Mouse (Mus musculus) spleen, adult 2 months (tissue): ENCODE measurements around the gene Wfdc17. TPM values are rescaled to one million over a fixed set of nuclear protein-coding genes. Genes with fewer than 3 reads are reported as not detected.
A peak's percentile ranks its signal among the peaks of the same experiment; 100 is the strongest.

Source experiments
- DNase-seq, 2 experiments: peaks; one replicate each; pipeline versions ENCODE4 v3.0.0 to v3.0.0-alpha.2; 2012 to 2021; ENCODE audit warnings: low spot score in 2 of 2, low read depth in 1 of 2
- H3K27ac ChIP-seq: fragments of 200-500 bp; 2 replicates; pipeline ENCODE4 v1.5.1; 2012; ENCODE audit warnings: low read length, inconsistent platforms; ENCODE audit not compliant: insufficient read depth
- H3K27me3 ChIP-seq: fragments of 200-500 bp; 2 replicates; pipeline ENCODE4 v1.6.1; 2012; ENCODE audit warnings: mild to moderate bottlenecking, moderate library complexity, low read length, inconsistent platforms; ENCODE audit not compliant: control insufficient read depth, insufficient read depth
- H3K36me3 ChIP-seq: fragments of 200-500 bp; 2 replicates; pipeline ENCODE4 v1.6.1; 2012; ENCODE audit warnings: mild to moderate bottlenecking, low read length, inconsistent platforms; ENCODE audit not compliant: control insufficient read depth, insufficient read depth
- H3K4me1 ChIP-seq: fragments of 200-500 bp; 2 replicates; pipeline ENCODE4 v1.6.1; 2011; ENCODE audit warnings: inconsistent platforms; ENCODE audit not compliant: control insufficient read depth, insufficient read depth, insufficient read length
- H3K4me3 ChIP-seq: fragments of 200-500 bp; 2 replicates; pipeline ENCODE4 v1.5.1; 2011; ENCODE audit warnings: mild to moderate bottlenecking, inconsistent platforms; ENCODE audit not compliant: insufficient read depth, insufficient read length; ENCODE audit errors: extremely low read depth
- CTCF ChIP-seq: fragments of 200-500 bp; IDR thresholded peaks from 2 replicates; pipeline ENCODE4 v1.5.1; 2011; ENCODE audit warnings: mild to moderate bottlenecking, inconsistent platforms; ENCODE audit not compliant: insufficient read depth, insufficient read length, insufficient replicate concordance; ENCODE audit errors: extremely low read depth
- POLR2A ChIP-seq: fragments of 200-500 bp; IDR thresholded peaks from 2 replicates; pipeline ENCODE4 v1.6.1; 2011; ENCODE audit warnings: low read depth, low read length, inconsistent platforms
- WGBS: fragments of 180-500 bp; shearing (Covaris S2); methylation state at CpG from one replicate; pipeline ENCODE4 v1.1.7; 2018; 5-methylcytosine and 5-hydroxymethylcytosine counted together
- polyA plus RNA-seq: library from polyadenylated mRNA; depleted of rRNA; stranded (reverse); fragments of >200 nt; gene quantifications from 2 replicates; pipeline ENCODE4 v1.2.3, GENCODE M21; 2012; rRNA removed

Wfdc17 gene
- polyA plus RNA-seq, 1 experiment, result 4.8 TPM

DNA sequence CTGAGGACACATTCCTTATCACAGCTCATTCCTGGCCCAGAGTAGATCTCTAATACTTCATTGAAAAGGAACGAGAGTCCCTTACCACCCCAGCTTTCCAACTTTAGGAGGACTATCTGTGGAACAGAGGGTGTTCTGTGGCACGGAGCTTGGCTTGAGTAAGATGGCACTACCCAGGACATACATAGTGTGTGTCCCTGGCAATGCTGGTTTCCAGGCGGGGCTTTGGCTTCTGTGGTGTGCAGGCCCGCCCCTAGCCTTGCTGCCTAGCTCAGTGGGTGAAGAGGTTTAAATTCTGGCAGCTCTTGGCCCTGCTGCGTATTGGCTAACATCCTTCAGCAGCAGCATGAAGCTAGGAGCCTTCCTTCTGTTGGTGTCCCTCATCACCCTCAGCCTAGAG lies 42.9 kb downstream of the Wfdc17 start, which contains the start of gene Wfdc21:
Wfdc21 (plus strand) TSS at position 260 of the 400 bp plus-strand sequence.
- Histone ChIP-seq H3K4me1 (peaks cover 40% of the 10 kb centered on the region), H3K27me3 (no peaks in the 10 kb centered on the region), H3K27ac (peak within 1 kb of the TSS; percentile 80), H3K4me3 (no peak within 1 kb of the TSS), H3K36me3 (no peaks in the 10 kb centered on the region)
- TF ChIP-seq CTCF, result no peak
- no peak for TF ChIP-seq POLR2A
- 76% methylated on average over 5 of the region's 5 CpGs for WGBS
- no peak for DNase-seq

DNA sequence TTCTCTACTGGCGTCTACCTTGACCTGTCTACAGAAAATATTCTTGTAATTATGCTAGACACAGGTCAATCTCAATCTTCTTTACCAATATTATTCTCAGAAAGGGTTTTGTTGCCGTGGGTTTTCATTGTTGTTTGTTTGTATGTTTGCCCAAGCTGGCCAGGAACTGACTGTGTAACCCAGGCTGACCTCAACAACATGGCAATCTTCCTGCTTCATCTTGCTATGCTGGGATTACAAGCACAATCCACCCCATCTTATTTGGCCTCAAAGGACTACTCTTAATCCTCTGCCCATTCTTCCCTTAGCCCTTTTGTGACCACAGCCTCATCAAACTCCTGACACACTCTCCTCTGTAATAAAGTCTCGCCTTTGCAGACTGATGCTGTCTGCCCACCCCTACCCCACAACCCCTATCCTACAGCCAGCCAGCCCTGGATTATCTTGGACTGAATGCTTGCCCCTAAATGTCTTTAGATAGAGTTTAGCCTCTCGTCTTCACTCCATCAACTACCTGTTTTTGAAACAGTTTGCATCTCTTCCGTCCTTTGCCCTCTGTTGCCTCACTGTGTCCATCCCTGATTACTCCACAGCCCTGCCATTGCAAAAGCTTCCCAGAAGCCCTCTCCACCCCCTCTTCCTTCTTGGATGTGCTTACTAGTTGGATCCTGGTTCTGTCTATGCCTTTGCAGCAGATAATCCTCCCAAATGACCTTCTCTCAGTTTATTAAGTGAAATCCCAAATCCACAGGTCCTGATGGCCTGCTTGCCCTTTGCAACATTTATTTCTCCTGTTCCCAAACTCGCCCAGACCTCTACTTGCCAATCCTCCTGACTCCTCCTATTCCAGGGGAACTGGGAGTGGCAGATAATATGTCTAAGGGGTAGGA lies 43.8 kb downstream of the Wfdc17 start:
- H3K4me3 ChIP-seq, result no peak overlapping the region

DNA sequence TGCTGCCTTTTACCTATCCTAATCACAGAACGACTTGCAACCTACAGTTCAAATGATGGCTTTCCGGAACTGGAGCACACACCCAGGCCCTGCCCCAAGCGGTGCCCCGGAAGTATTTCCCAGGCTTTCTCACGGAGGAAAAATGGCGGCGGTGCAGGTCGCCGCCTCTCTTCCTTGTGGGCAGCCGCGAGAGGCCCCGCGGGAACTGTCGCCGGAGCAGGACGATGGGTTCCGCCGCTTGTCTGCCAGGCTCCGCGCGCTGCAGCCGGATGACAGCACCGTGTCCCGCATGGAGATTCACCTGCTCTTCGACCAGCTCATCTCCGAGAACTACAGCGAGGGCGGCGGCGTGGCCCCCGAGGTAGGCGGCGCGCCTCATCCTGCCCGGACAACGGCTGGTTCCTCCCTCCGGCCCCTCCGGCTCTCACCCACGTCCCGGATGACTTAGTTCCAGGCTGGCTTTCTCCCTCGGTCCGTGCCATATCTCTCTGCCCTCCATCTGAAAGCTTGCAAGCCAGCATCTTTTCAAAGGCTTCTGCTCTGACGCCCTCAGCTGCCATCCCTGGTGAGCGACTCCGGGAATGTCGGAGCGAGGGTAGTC lies 49.9 kb downstream of the Wfdc17 start, which contains the start of gene Heatr6:
Heatr6 (plus strand) TSS at position 116 of the 601 bp plus-strand sequence.
- TF ChIP-seq POLR2A, result peak; percentile 12; the same call in 1 of the 2 replicates
- TF ChIP-seq CTCF, result no peak
- H3K36me3 ChIP-seq, result peaks cover 17% of the 10 kb centered on the region
- peak; percentile 83 to 84 for DNase-seq
- WGBS, result under 1% methylated on average over 47 of the region's 47 CpGs
- H3K27me3 ChIP-seq, result no peaks in the 10 kb centered on the region
- peak within 1 kb of the TSS; percentile 73 for H3K27ac ChIP-seq
- H3K4me3 ChIP-seq, result peak within 1 kb of the TSS; percentile 93
- H3K4me1 ChIP-seq, result no peaks in the 10 kb centered on the region

More for the DNA sequence above, 43.8 kb downstream of the Wfdc17 start:
- 75% methylated on average over 6 of the region's 6 CpGs for WGBS
- no peaks in the 10 kb centered on the region for H3K36me3 ChIP-seq
- H3K4me1 ChIP-seq, result peaks cover 31% of the 10 kb centered on the region
- no peak for DNase-seq
- no peak for TF ChIP-seq POLR2A
- TF ChIP-seq CTCF, result no peak
- no peaks in the 10 kb centered on the region for H3K27me3 ChIP-seq
- no peak overlapping the region for H3K27ac ChIP-seq

DNA sequence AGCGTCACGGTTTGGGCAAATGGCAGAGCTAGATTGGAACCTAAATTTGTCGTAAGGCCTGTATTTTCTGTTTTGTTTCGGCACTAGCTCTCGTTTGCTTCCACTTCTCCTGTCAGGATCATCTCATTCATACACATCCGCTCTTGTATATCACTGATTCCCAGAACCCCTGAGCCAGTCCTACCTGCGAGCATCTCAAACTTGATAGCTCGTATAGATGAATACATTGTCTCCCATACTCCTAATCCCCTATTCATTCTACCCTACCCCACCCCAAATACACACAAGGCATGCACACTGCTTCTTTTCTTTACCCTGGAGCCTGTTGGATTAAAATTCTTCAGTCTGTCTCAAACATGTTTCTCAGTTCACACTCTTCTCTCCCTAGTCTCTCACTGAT lies 50.4 kb downstream of the Wfdc17 start:
- Histone ChIP-seq H3K27ac (peak overlapping the region; percentile 73; the same call in 1 of the 2 replicates), H3K27me3 (no peaks in the 10 kb centered on the region), H3K4me1 (no peaks in the 10 kb centered on the region), H3K36me3 (peaks cover 22% of the 10 kb centered on the region), H3K4me3 (peak overlapping the region; percentile 93)
- DNase-seq, result no peak
- TF ChIP-seq POLR2A (no peak), CTCF (no peak)
- 14% methylated on average over 8 of the region's 8 CpGs for WGBS

Other genes with a start within 250 kb of the Wfdc17 start
- gene Mmp28, start 240.9 kb upstream of the Wfdc17 start, polyA plus RNA-seq, result 6.3 and 6.4 TPM in 2 replicates
- 8.9 and 11.0 TPM in 2 replicates for gene Taf15, start 230.9 kb upstream of the Wfdc17 start, polyA plus RNA-seq
- gene Heatr9, start 181.8 kb upstream of the Wfdc17 start, polyA plus RNA-seq, result 0.18 and 0.21 TPM in 2 replicates
- gene Ccl5, start 173.5 kb upstream of the Wfdc17 start, polyA plus RNA-seq, result 519 and 769 TPM in 2 replicates
- 3.5 TPM in 2 replicates for gene Ccl9, start 125.4 kb upstream of the Wfdc17 start, polyA plus RNA-seq
- 12.5 and 15.6 TPM in 2 replicates for gene Ccl6, start 110.9 kb upstream of the Wfdc17 start, polyA plus RNA-seq
- gene Rpl9-ps1, start 58.4 kb upstream of the Wfdc17 start, polyA plus RNA-seq, result not detected in 2 replicates
- 5.9 and 7.6 TPM in 2 replicates for gene Ccl3, start 54.6 kb upstream of the Wfdc17 start, polyA plus RNA-seq
- gene Ccl4, start 41.4 kb upstream of the Wfdc17 start, polyA plus RNA-seq, result 3.8 and 5.1 TPM in 2 replicates
- gene Wfdc18, start 5.0 kb downstream of the Wfdc17 start, polyA plus RNA-seq, result not detected in 2 replicates
- gene Wfdc21, start 42.9 kb downstream of the Wfdc17 start, polyA plus RNA-seq, result 17.1 and 20.6 TPM in 2 replicates
- gene Heatr6, start 49.7 kb downstream of the Wfdc17 start, polyA plus RNA-seq, result 18.2 and 26.6 TPM in 2 replicates
- 0.40 and 0.63 TPM in 2 replicates for gene Hnf1b, start 146.1 kb downstream of the Wfdc17 start, polyA plus RNA-seq
- 3.1 TPM in 2 replicates for gene Ddx52, start 238.1 kb downstream of the Wfdc17 start, polyA plus RNA-seq